Mouse (Mus musculus): Measurements from ENCODE around the gene Hist2h2aa1.

DNA sequence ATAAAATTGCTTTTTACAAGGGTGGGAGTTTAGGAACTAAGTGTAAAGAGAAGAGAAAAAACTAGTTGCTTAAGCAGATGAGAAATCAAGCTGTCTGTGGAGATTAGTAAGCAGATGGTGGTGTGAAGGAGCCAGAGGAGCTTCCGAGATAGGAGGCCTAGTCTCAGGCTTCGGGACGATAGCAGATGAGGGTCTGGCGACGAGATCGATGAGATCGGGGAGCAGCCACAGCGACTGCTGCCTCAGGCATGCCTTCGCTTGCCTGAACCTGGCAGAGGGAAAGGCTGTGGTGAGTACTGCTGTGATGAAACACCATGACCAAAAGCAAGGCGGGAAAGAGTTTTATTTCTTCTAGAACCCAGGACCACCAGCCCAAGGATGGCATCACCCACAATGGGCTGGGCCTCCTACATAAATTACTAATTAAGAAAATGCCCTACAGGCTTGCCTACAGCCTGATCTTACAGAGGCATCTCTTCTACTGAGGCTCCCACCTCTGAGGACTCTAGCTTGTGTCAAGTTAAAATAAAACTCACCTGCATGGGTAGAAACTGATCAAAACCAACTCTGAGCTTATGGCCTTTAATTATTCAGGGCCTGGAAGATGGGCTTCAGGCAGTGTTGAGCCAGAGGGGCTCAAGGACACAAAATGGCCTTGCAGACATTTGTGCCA lies 9.5 kb downstream of the Hist2h2aa1 start:
- TF ChIP-seq CTCF (IDR thresholded peaks at IDR 0.05; ENCODE audit: insufficient read depth, low read depth, low read length) (no peak), POLR2A (IDR thresholded peaks at IDR 0.05; ENCODE audit: insufficient read depth, low read depth, low read length) (no peak)
